Mouse (Mus musculus) megakaryocyte progenitor cell, adult 5-6 weeks (primary cell): ENCODE data around the gene 9830107B12Rik. TPM values are rescaled to one million over a fixed set of nuclear protein-coding genes. Genes with fewer than 3 reads are reported as not detected.

ENCODE experiments used
- ATAC-seq: replicated peaks from 2 replicates; pipeline ENCODE4 v1.8.0; 2016; ENCODE audit warnings: mild to moderate bottlenecking, moderate TSS enrichment, inconsistent platforms; ENCODE audit not compliant: poor library complexity
- total RNA-seq, 2 experiments: library from RNA; stranded (forward) in 1 of 2; stranded (reverse) in 1 of 2; fragments of 157-497, 149-512 nt in 1 of 2; fragments of 200-1000 nt in 1 of 2; gene quantifications; 2 replicates each; pipeline versions ENCODE4 v1.2.3 to v1.2.4; 2015 to 2017

Gene 9830107B12Rik
- total RNA-seq, 2 experiments from 2014 or later: 0.62 to 2.3 TPM

DNA sequence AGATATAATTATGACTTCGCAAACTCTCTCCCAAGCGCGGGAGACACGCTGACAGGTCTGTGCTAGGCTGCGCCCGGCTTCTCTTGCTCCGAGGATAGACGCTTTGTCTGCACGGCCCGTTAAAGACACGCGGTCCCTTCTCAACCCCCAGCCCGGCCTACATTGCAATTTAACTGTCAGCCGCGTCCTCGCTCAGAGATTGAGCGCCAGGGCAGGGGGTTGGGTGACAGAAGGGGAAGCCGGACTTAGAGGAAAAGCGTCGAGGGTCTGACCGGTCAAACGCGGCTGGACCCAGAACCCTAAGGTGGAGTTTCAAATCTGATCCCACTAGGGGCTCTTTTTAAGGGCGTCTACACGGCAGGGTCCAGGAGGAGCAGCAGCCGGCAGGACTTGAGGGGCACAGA lies 50.3 kb downstream of the 9830107B12Rik start:
- ATAC-seq: no peak

DNA sequence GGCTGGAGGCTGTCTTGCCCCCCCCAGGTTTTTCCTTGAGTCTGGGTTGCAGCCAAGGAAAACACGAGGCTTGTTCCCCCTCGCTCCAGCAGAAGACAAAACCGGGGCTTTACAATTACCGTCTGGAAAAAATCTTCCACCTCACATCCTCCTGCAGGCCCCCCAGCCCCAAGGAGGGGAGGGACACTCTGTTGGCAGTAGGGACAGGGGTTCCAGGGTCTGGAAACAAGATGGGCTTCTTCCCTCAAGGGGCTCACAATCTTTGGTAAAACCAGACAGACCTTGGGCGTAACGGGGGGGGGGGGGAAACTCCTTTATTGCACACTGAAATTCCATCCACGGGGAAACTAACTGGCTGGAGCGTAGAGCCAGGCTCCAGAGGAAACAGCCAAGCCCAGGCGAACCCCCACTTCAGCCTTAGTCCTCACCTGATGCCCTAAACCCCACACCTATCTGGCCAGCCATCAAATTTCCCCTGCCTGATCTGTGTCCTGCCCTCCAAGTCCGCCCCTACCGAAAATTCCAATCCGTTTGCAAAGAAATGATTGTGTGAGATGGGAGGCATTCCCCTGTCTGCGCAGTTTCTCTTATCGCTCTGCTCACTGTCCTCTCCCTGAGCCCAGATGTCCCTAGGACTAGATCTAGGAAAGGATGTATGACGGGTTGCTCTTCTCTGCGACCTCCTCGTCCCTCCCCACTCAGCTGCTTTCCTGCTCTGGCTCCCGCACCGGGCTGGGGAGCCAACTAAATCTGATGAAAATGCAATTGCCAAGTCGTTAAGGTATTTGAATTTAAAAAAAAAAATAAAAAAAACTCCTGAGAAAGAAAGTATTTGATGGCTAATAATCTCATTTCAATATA lies 51.0 kb downstream of the 9830107B12Rik start:
- ATAC-seq: no peak

DNA sequence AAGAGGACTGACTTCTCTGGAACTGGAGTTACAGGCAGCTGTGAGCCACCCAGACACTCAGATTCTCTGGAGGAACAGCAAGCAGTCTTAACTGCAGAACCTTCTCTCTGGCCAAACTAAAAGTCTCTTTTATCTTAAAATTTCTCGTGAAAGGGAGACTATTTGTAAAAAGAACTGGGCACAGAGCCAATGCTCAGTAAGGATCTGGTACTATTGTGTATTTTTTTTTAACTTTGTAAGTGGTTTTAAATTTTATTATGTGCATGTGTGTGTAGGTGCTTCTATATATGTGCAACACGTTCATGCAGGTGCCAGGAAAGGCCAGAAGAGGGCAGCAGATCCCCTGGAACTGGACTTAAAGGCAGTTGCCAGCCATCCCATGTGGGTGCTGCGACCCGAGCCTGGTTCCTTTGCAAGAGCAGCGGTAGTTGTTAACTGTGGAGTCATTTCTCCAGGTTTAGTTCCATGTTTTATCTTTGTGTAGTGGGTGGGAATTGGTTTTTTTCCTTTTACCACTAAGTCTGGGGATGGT lies 52.7 kb downstream of the 9830107B12Rik start:
- ATAC-seq: no peak

DNA sequence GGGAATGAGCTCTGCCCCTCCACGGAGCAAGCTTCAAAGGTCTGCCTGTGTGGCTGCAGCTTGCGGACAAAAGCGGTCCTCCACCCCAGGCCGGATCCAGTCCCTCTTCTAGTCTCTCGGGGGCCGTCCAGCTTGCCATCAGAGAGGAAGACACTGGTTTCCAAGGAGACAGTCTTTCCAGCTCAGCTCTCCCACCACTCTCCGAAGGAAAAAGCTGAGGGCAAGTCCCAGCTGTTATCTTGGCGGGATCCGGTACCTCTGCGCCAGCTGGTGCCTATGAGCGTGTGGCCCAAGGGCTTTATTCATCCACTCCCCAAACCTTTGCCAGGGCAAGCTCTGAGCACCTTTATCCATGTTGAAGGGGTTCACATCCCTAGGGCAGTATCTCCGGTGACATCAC lies 55.8 kb downstream of the 9830107B12Rik start:
- ATAC-seq: no peak

DNA sequence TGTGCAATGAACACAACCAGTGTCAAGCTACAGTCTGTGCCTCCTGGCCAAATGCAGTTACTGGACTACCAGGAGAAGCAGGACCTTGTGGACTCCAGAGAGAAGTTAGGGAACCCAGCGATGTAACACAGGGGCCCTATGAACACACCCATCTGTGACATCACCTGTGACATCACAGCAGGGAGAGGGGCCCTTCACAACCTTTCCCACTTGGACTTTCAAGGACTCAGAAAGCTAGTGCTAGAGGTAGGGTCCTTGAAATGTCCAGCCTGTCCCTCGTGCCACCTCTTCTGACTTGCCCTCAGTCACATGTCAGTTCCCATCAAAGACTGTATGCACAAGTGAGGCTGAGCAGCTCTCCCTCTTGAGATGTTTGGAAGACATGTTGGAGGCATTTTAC lies 56.6 kb downstream of the 9830107B12Rik start:
- ATAC-seq: no peak

DNA sequence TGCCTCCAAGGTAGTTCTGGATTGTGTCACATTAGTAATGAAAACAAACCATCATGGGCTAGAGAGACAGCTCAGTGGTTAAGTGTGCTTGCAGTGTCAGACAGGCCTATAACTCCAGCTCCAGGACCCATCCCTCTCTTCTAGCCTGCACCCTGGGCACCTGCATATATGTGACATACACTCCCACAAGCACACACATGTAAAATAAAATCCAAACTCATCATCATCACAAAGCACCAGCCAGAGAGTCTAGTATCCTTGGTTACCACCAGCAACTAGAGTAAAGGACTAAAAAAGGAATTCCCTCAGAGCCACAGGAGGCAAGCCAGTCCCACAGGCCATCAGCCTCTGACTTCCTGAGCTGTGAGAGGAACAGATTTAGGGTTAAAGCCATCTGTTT lies 57.0 kb downstream of the 9830107B12Rik start, which contains the start of gene 1700067P10Rik:
Gene 1700067P10Rik, plus strand, starts transcription at position 301 of the 400 bp plus-strand sequence.
- no peak for ATAC-seq

DNA sequence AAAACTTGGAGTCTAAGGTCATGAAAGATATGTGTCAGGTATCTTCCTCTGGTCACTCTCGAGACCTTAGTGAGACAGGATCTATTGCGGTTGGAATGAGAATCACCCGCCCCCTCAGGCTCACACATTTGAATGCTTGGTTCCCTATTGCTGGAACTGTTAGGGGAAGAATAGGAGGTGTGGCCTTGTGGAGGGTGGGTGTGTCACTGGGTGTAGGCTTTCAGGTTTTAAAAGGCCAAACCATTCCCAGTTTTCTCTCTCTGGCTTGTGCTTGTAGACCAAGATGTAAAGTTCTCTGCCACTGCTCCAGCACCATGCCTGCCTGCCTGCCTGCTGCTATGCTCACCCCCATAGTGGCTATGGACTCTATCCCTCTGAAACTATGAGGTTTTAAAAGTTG lies 65.4 kb downstream of the 9830107B12Rik start:
- ATAC-seq: no peak

Other genes with a start within 250 kb of the 9830107B12Rik start
- 20.1 and 21.3 TPM in 2 replicates for gene Foxp4, start 221.6 kb downstream of the 9830107B12Rik start, total RNA-seq (2015)
- 3.2 and 4.0 TPM in 2 replicates for gene Foxp4, start 221.6 kb downstream of the 9830107B12Rik start, total RNA-seq (2017)
- not detected in 2 replicates for gene 1700122O11Rik, start 108.0 kb downstream of the 9830107B12Rik start, total RNA-seq (2015)
- not detected in 2 replicates for gene 1700122O11Rik, start 108.0 kb downstream of the 9830107B12Rik start, total RNA-seq (2017)
- gene 1700067P10Rik, start 56.9 kb downstream of the 9830107B12Rik start, total RNA-seq (2015): not detected in 2 replicates
- not detected in 2 replicates for gene 1700067P10Rik, start 56.9 kb downstream of the 9830107B12Rik start, total RNA-seq (2017)
- gene A530064D06Rik, start 21.0 kb upstream of the 9830107B12Rik start, total RNA-seq (2015): 1.0 and 2.3 TPM in 2 replicates
- 2.8 and 3.9 TPM in 2 replicates for gene A530064D06Rik, start 21.0 kb upstream of the 9830107B12Rik start, total RNA-seq (2017)
- gene Trem1, start 86.5 kb upstream of the 9830107B12Rik start, total RNA-seq (2015): 4.8 and 5.9 TPM in 2 replicates
- gene Trem1, start 86.5 kb upstream of the 9830107B12Rik start, total RNA-seq (2017): 13.1 and 15.3 TPM in 2 replicates
- 124 and 147 TPM in 2 replicates for gene Trem3, start 101.5 kb upstream of the 9830107B12Rik start, total RNA-seq (2015)
- 113 and 150 TPM in 2 replicates for gene Trem3, start 101.5 kb upstream of the 9830107B12Rik start, total RNA-seq (2017)
- 0.10 and 0.76 TPM in 2 replicates for gene Treml4, start 118.0 kb upstream of the 9830107B12Rik start, total RNA-seq (2015)
- gene Treml4, start 118.0 kb upstream of the 9830107B12Rik start, total RNA-seq (2017): 2.2 and 2.9 TPM in 2 replicates
- 42.9 and 54.0 TPM in 2 replicates for gene Treml2, start 153.2 kb upstream of the 9830107B12Rik start, total RNA-seq (2015)
- gene Treml2, start 153.2 kb upstream of the 9830107B12Rik start, total RNA-seq (2017): 43.9 and 50.8 TPM in 2 replicates
- gene B430306N03Rik, start 169.9 kb upstream of the 9830107B12Rik start, total RNA-seq (2015): 8.3 and 11.9 TPM in 2 replicates
- gene B430306N03Rik, start 169.9 kb upstream of the 9830107B12Rik start, total RNA-seq (2017): 2.7 and 4.6 TPM in 2 replicates
- gene Trem2, start 200.1 kb upstream of the 9830107B12Rik start, total RNA-seq (2015): 3.4 and 5.7 TPM in 2 replicates
- 4.2 and 13.6 TPM in 2 replicates for gene Trem2, start 200.1 kb upstream of the 9830107B12Rik start, total RNA-seq (2017)
- gene Treml1, start 213.6 kb upstream of the 9830107B12Rik start, total RNA-seq (2015): 0.24 and 0.62 TPM in 2 replicates
- gene Treml1, start 213.6 kb upstream of the 9830107B12Rik start, total RNA-seq (2017): not detected in 2 replicates